Mouse (Mus musculus) intestine, embryonic 16.5 days (tissue): ENCODE results near the gene Ppp3ca. TPM values are rescaled to one million over a fixed set of nuclear protein-coding genes. Genes with fewer than 3 reads are reported as not detected.
A peak's percentile ranks its signal among the peaks of the same experiment; 100 is the strongest.

Experiments
- ATAC-seq: fragments of 200-750 bp; cut with Nextera tagmentation; 2 replicates; pipeline ENCODE4 v1.8.0; 2017; ENCODE audit warnings: moderate TSS enrichment, moderate library complexity
- H3K27ac ChIP-seq: fragments of 300-500 bp; sonication (generic); 2 replicates; pipeline ENCODE4 v1.5.1; 2014; ENCODE audit warnings: mild to moderate bottlenecking, low read length
- H3K27me3 ChIP-seq: fragments of 300-500 bp; sonication (generic); replicated peaks from 2 replicates; pipeline ENCODE4 v1.6.1; 2014; ENCODE audit warnings: low read length, control low read depth, mixed read lengths; ENCODE audit not compliant: control insufficient read depth, insufficient read depth
- H3K36me3 ChIP-seq: fragments of 300-500 bp; sonication (generic); 2 replicates; pipeline ENCODE4 v1.6.1; 2014; ENCODE audit warnings: low read length, control low read depth; ENCODE audit not compliant: control insufficient read depth, insufficient read depth
- H3K4me1 ChIP-seq: fragments of 300-500 bp; sonication (generic); 2 replicates; pipeline ENCODE4 v1.6.1; 2014; ENCODE audit warnings: low read length, control low read depth, mixed read lengths; ENCODE audit not compliant: control insufficient read depth, insufficient read depth
- H3K4me2 ChIP-seq: fragments of 300-500 bp; sonication (generic); 2 replicates; pipeline ENCODE4 v1.6.1; 2014; ENCODE audit warnings: low read depth, low read length, control low read depth
- H3K4me3 ChIP-seq: fragments of 300-500 bp; sonication (generic); 2 replicates; pipeline ENCODE4 v1.5.1; 2014; ENCODE audit warnings: mild to moderate bottlenecking, low read length
- H3K9ac ChIP-seq: fragments of 300-500 bp; sonication (generic); 2 replicates; pipeline ENCODE4 v1.6.1; 2014; ENCODE audit warnings: low read depth, low read length
- H3K9me3 ChIP-seq: fragments of 300-500 bp; sonication (generic); 2 replicates; pipeline ENCODE4 v1.6.1; 2016; ENCODE audit warnings: low read length, control low read depth; ENCODE audit not compliant: control insufficient read depth
- WGBS: fragments of 180-500 bp; shearing (Covaris S2); extraction: QIAGEN DNeasy Blood & Tissue Kit; methylation state at CpG from one replicate; pipeline ENCODE4 v1.1.7; 2014; 5-methylcytosine and 5-hydroxymethylcytosine counted together
- microRNA-seq: library from miRNA; unstranded; fragments of <30 nt; microRNA quantifications from one replicate; pipeline ENCODE4, GENCODE M21; 2016
- polyA plus RNA-seq: library from polyadenylated mRNA; unstranded; fragments of >200 nt; fragmentation: Nextera tagmentation; extraction: Ambion mirVana; gene quantifications from 2 replicates; pipeline ENCODE4 v1.2.1, GENCODE M21; 2015

Gene Ppp3ca
- polyA plus RNA-seq, 1 experiment from 2014 or later, result 33.6 TPM

- no peaks in the 10 kb centered on the region for H3K4me1 ChIP-seq
- 0 out of 2 replicates have a peak, but pooled peaks have one; percentile 53 for ATAC-seq
- no peak overlapping the region for H3K4me2 ChIP-seq
- H3K27ac ChIP-seq, result no peak overlapping the region
- no peaks in the 10 kb centered on the region for H3K36me3 ChIP-seq
- no peaks in the 10 kb centered on the region for H3K27me3 ChIP-seq
- H3K9ac ChIP-seq, result no peak overlapping the region
- H3K9me3 ChIP-seq, result no peaks in the 10 kb centered on the region
- 35% methylated on average over 3 of the region's 3 CpGs for WGBS
- no peak overlapping the region for H3K4me3 ChIP-seq
Observed at GRCm38 (mm10) chr3:136986096-136986881, 316.4 kb downstream of the Ppp3ca start.

Small RNA genes within 50 kb of the gene (microRNA-seq; reads per million reads assigned to microRNA genes)
- not detected for gene Gm44327
